Mouse (Mus musculus): ENCODE results near the gene Kif3a. TPM values are rescaled to one million over a fixed set of nuclear protein-coding genes. Genes with fewer than 3 reads are reported as not detected.

Gene Kif3a
- 2.9 and 3.1 TPM in 2 replicates for polyA plus RNA-seq (2012; rRNA removed)

DNA sequence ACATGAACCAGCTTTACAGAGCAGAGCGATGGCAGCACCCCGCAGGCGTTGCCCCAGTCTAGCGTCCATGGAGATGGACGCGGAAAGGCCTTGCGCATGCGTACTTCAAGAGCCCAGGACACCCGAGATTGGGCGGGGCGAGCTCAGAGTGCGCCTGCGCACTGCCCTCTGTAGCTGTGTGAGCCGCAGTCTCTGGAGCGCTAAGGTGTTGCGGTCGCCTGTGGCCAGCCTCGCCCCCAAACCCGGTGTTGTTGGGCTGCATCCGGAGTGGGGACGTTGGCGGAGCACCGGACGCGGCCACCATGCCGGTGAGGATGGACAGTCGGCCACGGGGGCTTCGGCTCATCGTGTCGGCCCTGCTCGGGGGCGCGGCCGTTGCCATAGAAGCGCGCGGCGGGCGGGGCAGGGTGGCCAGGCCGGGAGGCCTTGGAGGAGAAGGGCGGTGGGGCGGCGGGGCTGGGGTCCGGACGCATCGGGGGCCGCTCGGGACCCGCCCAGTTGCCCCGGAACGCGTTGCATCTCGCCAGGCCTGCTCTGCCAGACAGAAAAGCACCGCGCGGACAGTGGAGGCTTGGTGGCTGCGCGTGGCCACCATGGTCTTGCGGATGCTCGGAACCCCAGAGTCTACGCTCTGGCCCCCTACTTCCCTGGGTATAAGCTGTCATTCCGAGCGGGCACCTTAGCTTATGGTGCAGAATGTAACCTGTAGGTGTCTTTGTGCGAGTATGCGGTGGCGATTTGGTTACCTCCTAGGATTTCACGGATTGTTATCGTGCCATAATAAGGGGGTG is at the start of gene Kif3a:
Kif3a (plus strand) TSS at position 156 of the 791 bp plus-strand sequence.

GRCm38 (mm10) chr11:53519207-53520121 is 47.7 kb upstream of the Kif3a start, which contains the start of gene Sept8:
Sept8 (plus strand) TSS chr11:53519257.

GRCm38 (mm10) chr11:53618619-53619198 is 51.5 kb downstream of the Kif3a start, which contains the start of gene Il4:
Il4 (minus strand) TSS chr11:53618669.

DNA sequence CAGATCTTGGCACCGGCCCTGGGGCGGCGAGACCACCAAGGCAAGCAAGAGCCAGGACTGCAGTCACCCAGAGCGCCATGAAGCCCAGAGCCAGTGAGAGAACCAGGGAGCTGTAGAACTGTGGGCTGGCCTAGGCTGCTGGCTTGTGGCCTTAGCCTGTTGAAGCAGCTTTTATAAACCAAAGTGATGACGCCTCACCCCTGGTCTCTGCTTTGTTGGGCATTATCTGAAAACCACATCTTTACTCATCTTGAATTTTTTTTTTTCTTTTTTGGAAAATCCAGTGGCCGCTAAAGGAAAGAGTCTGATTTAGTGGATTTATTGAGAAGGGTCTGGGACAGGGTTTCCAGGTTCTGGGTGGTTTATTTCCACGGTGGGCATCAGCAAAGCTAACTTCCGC is 67.4 kb downstream of the Kif3a start, which contains the start of gene Il13:
Il13 (minus strand) TSS at position 147 of the 400 bp plus-strand sequence.

Other genes with a start within 250 kb of the Kif3a start
- 5.4 TPM in 2 replicates for gene Zcchc10, start 242.7 kb upstream of the Kif3a start, polyA plus RNA-seq (2012; rRNA removed)
- 6.2 and 6.4 TPM in 2 replicates for gene Aff4, start 216.5 kb upstream of the Kif3a start, polyA plus RNA-seq (2012; rRNA removed)
- gene Leap2, start 144.2 kb upstream of the Kif3a start, polyA plus RNA-seq (2012; rRNA removed), result 74.6 and 101 TPM in 2 replicates
- 395 and 408 TPM in 2 replicates for gene Uqcrq, start 136.5 kb upstream of the Kif3a start, polyA plus RNA-seq (2012; rRNA removed)
- gene Gdf9, start 136.4 kb upstream of the Kif3a start, polyA plus RNA-seq (2012; rRNA removed), result 0.26 and 0.31 TPM in 2 replicates
- gene Gm10447, start 110.3 kb upstream of the Kif3a start, polyA plus RNA-seq (2012; rRNA removed), result 0.42 and 0.60 TPM in 2 replicates
- 6.0 and 7.0 TPM in 2 replicates for gene Shroom1, start 110.2 kb upstream of the Kif3a start, polyA plus RNA-seq (2012; rRNA removed)
- gene Gm9837, start 96.9 kb upstream of the Kif3a start, polyA plus RNA-seq (2012; rRNA removed), result not detected in 2 replicates
- 0.07 and 0.10 TPM in 2 replicates for gene Gm9945, start 87.2 kb upstream of the Kif3a start, polyA plus RNA-seq (2012; rRNA removed)
- gene Sowaha, start 87.1 kb upstream of the Kif3a start, polyA plus RNA-seq (2012; rRNA removed), result 9.6 and 11.0 TPM in 2 replicates
- 12.5 and 15.9 TPM in 2 replicates for gene Sept8, start 48.1 kb upstream of the Kif3a start, polyA plus RNA-seq (2012; rRNA removed)
- 0.18 and 0.30 TPM in 2 replicates for gene Il4, start 51.3 kb downstream of the Kif3a start, polyA plus RNA-seq (2012; rRNA removed)
- not detected in 2 replicates for gene Il13, start 67.3 kb downstream of the Kif3a start, polyA plus RNA-seq (2012; rRNA removed)
- gene Rad50, start 139.9 kb downstream of the Kif3a start, polyA plus RNA-seq (2012; rRNA removed), result 3.2 TPM in 2 replicates
- gene Il5, start 153.4 kb downstream of the Kif3a start, polyA plus RNA-seq (2012; rRNA removed), result not detected in 2 replicates
- gene Irf1, start 202.6 kb downstream of the Kif3a start, polyA plus RNA-seq (2012; rRNA removed), result 24.6 and 28.0 TPM in 2 replicates
- not detected in 2 replicates for gene Gm17334, start 205.8 kb downstream of the Kif3a start, polyA plus RNA-seq (2012; rRNA removed)

Measured in liver, embryonic 18 days (tissue).